Mouse (Mus musculus) heart, embryonic 11.5 days (tissue): ENCODE data around the gene Npff. TPM values are rescaled to one million over a fixed set of nuclear protein-coding genes. Genes with fewer than 3 reads are reported as not detected.

ENCODE experiments used
- ATAC-seq: fragments of 200-750 bp; cut with Nextera tagmentation; replicated peaks from 2 replicates; pipeline ENCODE4 v1.8.0; 2017; ENCODE audit warnings: moderate library complexity; ENCODE audit not compliant: insufficient number of reproducible peaks, low FRiP score, low TSS enrichment
- H3K27ac ChIP-seq: fragments of 300-500 bp; sonication (generic); 2 replicates; pipeline ENCODE4 v1.5.1; 2014; ENCODE audit warnings: mild to moderate bottlenecking, low read depth, low read length
- H3K27me3 ChIP-seq: fragments of 300-500 bp; sonication (generic); 2 replicates; pipeline ENCODE4 v1.6.1; 2014; ENCODE audit warnings: mild to moderate bottlenecking, low read length, mixed read lengths; ENCODE audit not compliant: control insufficient read depth, insufficient read depth
- H3K36me3 ChIP-seq: fragments of 300-500 bp; sonication (generic); 2 replicates; pipeline ENCODE4 v1.6.1; 2014; ENCODE audit warnings: mild to moderate bottlenecking, low read length, moderate library complexity, mixed read lengths; ENCODE audit not compliant: control insufficient read depth, insufficient read depth
- H3K4me1 ChIP-seq: fragments of 300-500 bp; sonication (generic); 2 replicates; pipeline ENCODE4 v1.6.1; 2014; ENCODE audit warnings: low read length; ENCODE audit not compliant: control insufficient read depth, insufficient read depth
- H3K4me2 ChIP-seq: fragments of 300-500 bp; sonication (generic); 2 replicates; pipeline ENCODE4 v1.6.1; 2014; ENCODE audit warnings: mild to moderate bottlenecking, moderate library complexity
- H3K4me3 ChIP-seq: fragments of 300-500 bp; sonication (generic); 2 replicates; pipeline ENCODE4 v1.5.1; 2014; ENCODE audit warnings: low read depth, low read length
- H3K9ac ChIP-seq: fragments of 300-500 bp; sonication (generic); 2 replicates; pipeline ENCODE4 v1.6.1; 2014; ENCODE audit warnings: mild to moderate bottlenecking, low read depth, low read length, moderate library complexity
- H3K9me3 ChIP-seq: fragments of 300-500 bp; sonication (generic); replicated peaks from 2 replicates; pipeline ENCODE4 v1.6.1; 2016; ENCODE audit warnings: low read length; ENCODE audit not compliant: control insufficient read depth
- WGBS: fragments of 180-500 bp; shearing (Covaris S2); extraction: QIAGEN DNeasy Blood & Tissue Kit; methylation state at CpG from one replicate; pipeline ENCODE4 v1.1.7; 2014; ENCODE audit not compliant: insufficient replicate concordance; 5-methylcytosine and 5-hydroxymethylcytosine counted together
- polyA plus RNA-seq: library from polyadenylated mRNA; unstranded; fragments of >200 nt; fragmentation: Nextera tagmentation; extraction: Ambion mirVana; gene quantifications from 2 replicates; pipeline ENCODE4 v1.2.1, GENCODE M21; 2014

Gene Npff
- polyA plus RNA-seq, 1 experiment from 2014 or later: 1.2 TPM

DNA sequence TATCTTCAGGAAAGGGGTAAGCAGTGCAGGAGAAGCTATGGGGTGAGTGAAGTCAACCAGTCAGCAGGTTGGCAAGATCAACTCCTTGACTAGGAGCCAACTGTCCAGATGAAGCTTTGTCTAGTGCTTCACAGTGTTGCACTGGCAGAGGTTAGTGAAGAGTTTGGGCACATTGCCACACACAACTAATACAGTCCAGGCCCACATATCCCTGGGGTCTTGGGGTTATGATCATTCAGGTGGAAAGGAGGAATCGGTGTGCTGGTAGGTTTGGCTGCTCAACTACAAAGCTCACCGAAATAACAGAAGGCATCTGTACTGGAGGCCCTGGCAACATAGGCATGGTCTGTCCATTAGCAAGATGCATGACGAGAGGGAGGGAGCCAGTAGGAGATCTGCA lies 22.7 kb upstream of the Npff start:
- no peaks in the 10 kb centered on the region for H3K9me3 ChIP-seq
- no peak overlapping the region for H3K27ac ChIP-seq
- H3K36me3 ChIP-seq: peaks cover 18% of the 10 kb centered on the region
- 93% methylated on average over 3 of the region's 3 CpGs for WGBS
- no peaks in the 10 kb centered on the region for H3K4me1 ChIP-seq
- no peak for ATAC-seq
- no peak overlapping the region for H3K9ac ChIP-seq
- no peak overlapping the region for H3K4me3 ChIP-seq
- no peaks in the 10 kb centered on the region for H3K27me3 ChIP-seq
- H3K4me2 ChIP-seq: no peak overlapping the region

DNA sequence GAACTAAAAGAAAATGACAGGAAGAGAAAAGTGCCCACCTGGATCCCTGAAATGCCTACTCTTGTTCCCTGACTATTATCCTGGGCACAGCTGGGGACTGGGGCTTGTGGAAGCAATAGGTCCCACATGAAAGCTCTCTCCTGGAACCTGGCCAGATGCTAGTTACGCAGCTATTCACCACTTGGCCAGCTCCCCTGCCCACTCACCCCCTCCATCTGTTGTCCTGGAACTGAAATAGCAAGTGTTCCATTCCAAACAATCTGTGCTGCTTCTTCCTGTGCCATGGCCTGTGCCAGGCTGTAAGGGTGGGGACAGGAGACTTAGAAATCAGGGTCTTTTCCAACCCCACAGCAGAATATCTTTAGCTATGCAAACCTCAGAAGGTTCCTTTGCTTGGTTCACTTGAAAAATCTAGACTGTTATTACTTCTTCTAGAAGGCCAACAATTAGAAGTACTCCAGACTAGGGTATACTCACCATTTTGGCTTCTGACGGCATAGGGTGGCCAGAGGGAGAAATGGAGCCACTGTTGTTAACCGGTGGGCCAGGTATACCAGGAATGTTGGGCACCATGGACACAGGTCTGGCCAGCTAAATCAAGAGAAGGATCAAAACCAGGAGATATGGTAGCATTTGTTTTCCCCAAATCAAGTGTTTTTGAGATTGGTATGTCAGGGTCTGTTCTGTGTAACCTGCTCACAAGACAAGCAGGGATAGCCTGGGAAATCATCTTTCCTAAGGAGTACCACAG lies 22.1 kb upstream of the Npff start:
- H3K4me1 ChIP-seq: no peaks in the 10 kb centered on the region
- ATAC-seq: no peak
- H3K36me3 ChIP-seq: peaks cover 13% of the 10 kb centered on the region
- no peak overlapping the region for H3K4me2 ChIP-seq
- no peaks in the 10 kb centered on the region for H3K9me3 ChIP-seq
- no peak overlapping the region for H3K9ac ChIP-seq
- H3K27me3 ChIP-seq: no peaks in the 10 kb centered on the region
- WGBS: 88% methylated on average over 3 of the region's 3 CpGs
- no peak overlapping the region for H3K4me3 ChIP-seq
- no peak overlapping the region for H3K27ac ChIP-seq

DNA sequence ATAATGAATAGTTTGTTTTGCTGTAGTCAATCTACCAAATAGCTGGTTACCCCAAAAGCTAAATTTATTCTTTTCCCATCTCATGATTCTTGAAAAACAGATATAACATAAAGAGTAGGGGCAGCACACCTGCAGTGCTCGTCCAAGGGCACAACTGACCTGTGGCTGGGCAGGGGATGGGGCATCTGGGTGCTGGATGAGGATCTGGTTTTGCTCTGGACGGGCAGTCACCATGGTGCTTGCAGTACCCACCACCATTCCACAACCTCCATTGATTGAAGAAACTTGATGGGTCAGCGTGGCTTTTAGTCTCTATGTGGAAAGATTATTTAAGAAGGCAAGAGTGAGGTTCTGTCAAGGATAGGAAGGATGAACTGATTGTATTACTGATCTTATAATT lies 21.5 kb upstream of the Npff start:
- Histone ChIP-seq H3K9me3 (no peaks in the 10 kb centered on the region), H3K4me1 (no peaks in the 10 kb centered on the region), H3K36me3 (peaks cover 16% of the 10 kb centered on the region), H3K27me3 (no peaks in the 10 kb centered on the region), H3K9ac (no peak overlapping the region), H3K4me3 (no peak overlapping the region), H3K27ac (no peak overlapping the region), H3K4me2 (no peak overlapping the region)
- WGBS: 84% methylated on average over 3 of the region's 3 CpGs
- ATAC-seq: no peak

DNA sequence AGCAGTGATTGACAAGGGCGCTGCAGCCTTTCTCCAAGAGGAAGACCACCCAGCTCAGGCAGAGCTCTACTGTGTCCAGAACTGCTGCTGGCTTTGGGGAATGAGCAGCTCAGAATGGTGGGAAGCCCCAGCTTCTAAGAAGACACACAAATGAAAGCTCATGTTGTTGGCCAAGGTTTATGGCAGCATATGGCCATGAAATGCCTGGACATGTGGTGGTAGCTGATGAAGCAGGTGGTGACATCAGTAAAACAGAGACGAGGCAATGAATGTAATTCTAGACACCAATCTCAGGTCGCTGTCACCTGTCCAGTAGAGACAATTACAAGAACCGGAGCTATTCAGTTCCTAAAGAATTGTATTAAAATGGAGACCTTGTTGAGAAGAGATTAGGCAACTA lies 20.1 kb upstream of the Npff start:
- Histone ChIP-seq H3K4me3 (no peak overlapping the region), H3K4me1 (no peaks in the 10 kb centered on the region), H3K36me3 (peaks cover 21% of the 10 kb centered on the region), H3K9ac (no peak overlapping the region), H3K27me3 (no peaks in the 10 kb centered on the region), H3K27ac (no peak overlapping the region), H3K4me2 (no peak overlapping the region), H3K9me3 (no peaks in the 10 kb centered on the region)
- WGBS: 96% methylated on average over 4 of the region's 4 CpGs
- ATAC-seq: no peak

DNA sequence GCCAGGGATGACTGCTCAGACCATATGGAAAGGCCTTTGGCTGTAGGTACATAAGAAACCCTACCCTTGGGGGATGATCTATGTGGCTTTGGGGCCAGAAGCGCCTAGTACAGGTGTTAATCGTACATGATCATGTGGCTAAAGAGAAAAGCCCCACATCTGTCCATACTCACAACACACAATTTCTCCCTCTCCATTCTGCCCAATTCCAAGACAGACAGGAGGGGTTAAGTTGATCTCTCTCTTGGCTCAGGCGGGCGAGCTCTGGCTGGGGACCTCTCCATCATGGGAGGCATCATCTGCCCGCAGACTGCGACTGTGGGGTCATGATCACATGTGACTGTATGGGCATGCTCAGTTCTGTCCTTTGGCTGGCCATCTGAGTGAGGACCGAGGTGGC lies 9.2 kb upstream of the Npff start:
- Histone ChIP-seq H3K27ac (no peak overlapping the region), H3K4me1 (no peaks in the 10 kb centered on the region), H3K27me3 (no peaks in the 10 kb centered on the region), H3K9me3 (no peaks in the 10 kb centered on the region), H3K36me3 (peaks cover 19% of the 10 kb centered on the region), H3K4me3 (no peak overlapping the region), H3K4me2 (no peak overlapping the region), H3K9ac (no peak overlapping the region)
- ATAC-seq: no peak
- WGBS: 89% methylated on average over 7 of the region's 7 CpGs

DNA sequence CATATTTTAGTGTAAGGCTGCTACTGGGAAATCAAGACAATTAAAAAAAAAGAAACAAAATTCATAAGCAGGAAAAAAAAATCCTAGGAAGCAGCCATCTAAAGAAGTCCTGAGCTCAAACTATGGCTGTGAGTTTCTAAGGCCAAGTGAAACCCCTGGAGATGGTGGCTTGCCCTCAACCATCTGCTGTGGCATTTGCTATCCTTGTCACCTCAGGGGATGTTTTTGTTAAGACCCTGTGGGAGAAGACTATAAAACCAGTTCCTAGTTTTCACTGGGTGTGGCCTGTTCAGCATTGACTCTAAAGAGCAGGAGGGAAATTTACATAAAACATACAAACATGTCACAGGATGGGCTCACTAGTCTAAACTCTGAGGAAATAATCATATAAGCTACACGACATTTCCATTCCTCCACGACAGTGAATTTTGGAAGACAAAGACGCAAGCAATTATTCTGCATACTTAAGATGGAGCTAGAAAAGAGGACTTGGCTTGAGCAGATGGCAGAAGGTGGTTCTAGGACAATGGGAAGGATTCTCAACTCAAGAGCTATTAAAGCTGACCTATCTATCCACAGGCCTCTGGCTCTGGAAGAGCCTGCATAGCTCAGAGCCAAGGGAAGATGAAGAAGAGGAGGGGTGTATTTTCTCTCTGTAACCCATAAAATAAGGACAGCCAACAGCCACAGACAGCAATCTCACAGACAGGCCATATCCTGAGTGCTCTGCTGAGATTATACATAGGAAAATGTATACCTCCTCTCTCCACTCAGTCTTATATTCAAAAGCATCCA lies 7.6 kb upstream of the Npff start:
- H3K4me3 ChIP-seq: no peak overlapping the region
- H3K36me3 ChIP-seq: peaks cover 18% of the 10 kb centered on the region
- no peak overlapping the region for H3K27ac ChIP-seq
- no peak overlapping the region for H3K4me2 ChIP-seq
- H3K9me3 ChIP-seq: no peaks in the 10 kb centered on the region
- no peak overlapping the region for H3K9ac ChIP-seq
- H3K27me3 ChIP-seq: no peaks in the 10 kb centered on the region
- 88% methylated on average over 3 of the region's 3 CpGs for WGBS
- no peak for ATAC-seq
- no peaks in the 10 kb centered on the region for H3K4me1 ChIP-seq

DNA sequence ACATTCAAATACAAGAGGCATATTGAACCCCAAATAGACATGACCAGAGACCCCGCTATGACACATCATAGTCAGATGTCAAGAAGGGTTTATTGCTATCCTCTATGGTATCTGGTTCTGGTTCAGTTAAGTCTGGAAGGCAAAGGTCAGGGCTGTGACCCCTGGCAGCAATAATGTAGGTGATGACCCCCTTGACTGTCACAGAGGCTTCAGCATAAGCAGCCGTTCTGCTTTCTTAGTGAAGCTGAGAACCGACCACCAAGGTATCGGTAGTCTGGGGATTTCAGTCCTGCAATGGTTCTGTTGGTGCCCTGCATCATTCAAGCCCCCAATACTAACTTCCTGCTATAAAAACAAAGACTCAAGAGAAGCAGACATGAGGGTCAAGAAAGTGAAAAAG lies 6.8 kb upstream of the Npff start:
- Histone ChIP-seq H3K27ac (no peak overlapping the region), H3K4me2 (no peak overlapping the region), H3K9ac (no peak overlapping the region), H3K9me3 (no peaks in the 10 kb centered on the region), H3K4me3 (no peak overlapping the region), H3K4me1 (no peaks in the 10 kb centered on the region), H3K36me3 (peaks cover 16% of the 10 kb centered on the region), H3K27me3 (no peaks in the 10 kb centered on the region)
- WGBS: 84% methylated on average over 4 of the region's 4 CpGs
- ATAC-seq: no peak

DNA sequence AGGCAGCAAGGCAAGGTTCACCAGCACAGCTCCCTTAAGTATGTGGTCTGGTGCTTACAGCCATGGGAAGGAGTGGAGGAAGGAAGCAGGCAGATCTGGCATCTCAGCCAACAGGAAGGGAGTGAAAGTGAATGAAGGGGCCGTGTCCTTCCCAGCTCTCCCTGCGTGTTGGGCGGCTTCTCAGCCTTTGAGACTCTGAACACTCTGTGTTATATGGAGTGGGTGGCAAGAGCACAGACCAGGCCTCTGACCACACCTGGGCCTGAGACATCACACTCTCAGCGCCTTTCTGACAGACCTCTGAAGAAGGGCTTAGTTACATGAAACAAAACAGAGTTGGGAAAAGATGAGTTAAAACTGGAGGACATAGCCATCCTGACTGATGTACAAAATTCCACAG lies 5.8 kb upstream of the Npff start:
- no peaks in the 10 kb centered on the region for H3K9me3 ChIP-seq
- WGBS: 81% methylated on average over 4 of the region's 4 CpGs
- no peaks in the 10 kb centered on the region for H3K27me3 ChIP-seq
- no peak overlapping the region for H3K9ac ChIP-seq
- ATAC-seq: no peak
- H3K27ac ChIP-seq: no peak overlapping the region
- peaks cover 16% of the 10 kb centered on the region for H3K36me3 ChIP-seq
- H3K4me2 ChIP-seq: no peak overlapping the region
- H3K4me3 ChIP-seq: no peak overlapping the region
- H3K4me1 ChIP-seq: no peaks in the 10 kb centered on the region

DNA sequence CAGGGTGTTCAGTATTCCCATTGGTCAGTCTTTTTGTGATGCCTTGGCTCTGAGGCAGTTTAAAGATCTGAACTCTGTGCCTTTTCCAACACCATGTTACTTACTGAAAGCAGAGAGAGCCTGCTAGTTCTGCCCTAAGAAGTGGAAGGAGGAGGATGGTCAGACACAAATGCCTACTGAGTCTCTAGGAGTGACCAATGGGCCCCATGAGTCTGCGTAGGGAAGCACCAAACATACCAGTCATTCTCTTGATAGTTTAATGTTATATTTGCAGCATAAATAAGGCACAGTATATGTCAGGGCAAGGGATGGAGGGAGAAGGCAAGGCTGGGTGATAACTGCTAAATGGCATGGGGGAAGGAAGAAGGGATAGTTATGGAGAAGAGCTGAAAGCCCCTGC lies 3.7 kb upstream of the Npff start:
- Histone ChIP-seq H3K9ac (no peak overlapping the region), H3K27me3 (no peaks in the 10 kb centered on the region), H3K4me2 (no peak overlapping the region), H3K9me3 (no peaks in the 10 kb centered on the region), H3K4me1 (no peaks in the 10 kb centered on the region), H3K36me3 (peaks cover 12% of the 10 kb centered on the region), H3K4me3 (no peak overlapping the region), H3K27ac (no peak overlapping the region)
- WGBS: 97% methylated on average over 1 of the region's 1 CpGs
- no peak for ATAC-seq
